Mouse (Mus musculus) embryonic facial prominence, embryonic 12.5 days (tissue): Measurements from ENCODE around the gene Rps25. TPM values are rescaled to one million over a fixed set of nuclear protein-coding genes. Genes with fewer than 3 reads are reported as not detected.

Experiments
- microRNA-seq: library from miRNA; unstranded; fragments of <30 nt; microRNA quantifications from one replicate; pipeline ENCODE4, GENCODE M21; 2017
- polyA plus RNA-seq: library from polyadenylated mRNA; unstranded; fragments of >200 nt; fragmentation: Nextera tagmentation; extraction: Ambion mirVana; gene quantifications from 2 replicates; pipeline ENCODE4 v1.2.1, GENCODE M21; 2016

Gene Rps25
- polyA plus RNA-seq, 1 experiment from 2014 or later, result 1,820 TPM

Small RNA genes within 50 kb of the gene (microRNA-seq; reads per million reads assigned to microRNA genes)
- not detected for gene Mir7085

Other genes with a start within 250 kb of the Rps25 start
- gene Cbl, start 173.1 kb upstream of the Rps25 start, polyA plus RNA-seq, result 19.6 and 20.3 TPM in 2 replicates
- not detected in 2 replicates for gene Ccdc153, start 166.5 kb upstream of the Rps25 start, polyA plus RNA-seq
- 0.12 TPM in 1 of 2 replicates, not detected in the other for gene Pdzd3, start 155.7 kb upstream of the Rps25 start, polyA plus RNA-seq
- 6.2 and 7.1 TPM in 2 replicates for gene Nlrx1, start 138.5 kb upstream of the Rps25 start, polyA plus RNA-seq
- 5.9 and 6.4 TPM in 2 replicates for gene Abcg4, start 118.5 kb upstream of the Rps25 start, polyA plus RNA-seq
- gene Hinfp, start 101.5 kb upstream of the Rps25 start, polyA plus RNA-seq, result 26.5 and 28.5 TPM in 2 replicates
- gene C2cd2l, start 86.9 kb upstream of the Rps25 start, polyA plus RNA-seq, result 8.5 and 9.4 TPM in 2 replicates
- 37.2 and 39.1 TPM in 2 replicates for gene Dpagt1, start 81.1 kb upstream of the Rps25 start, polyA plus RNA-seq
- gene H2afx, start 72.4 kb upstream of the Rps25 start, polyA plus RNA-seq, result 399 and 416 TPM in 2 replicates
- 126 TPM in 2 replicates for gene Hmbs, start 62.9 kb upstream of the Rps25 start, polyA plus RNA-seq
- 28.3 and 32.4 TPM in 2 replicates for gene Vps11, start 45.5 kb upstream of the Rps25 start, polyA plus RNA-seq
- 34.6 and 35.6 TPM in 2 replicates for gene Hyou1, start 27.6 kb upstream of the Rps25 start, polyA plus RNA-seq
- 11.2 and 11.8 TPM in 2 replicates for gene Slc37a4, start 10.3 kb upstream of the Rps25 start, polyA plus RNA-seq
- 173 and 176 TPM in 2 replicates for gene Trappc4, start 461 bp downstream of the Rps25 start, polyA plus RNA-seq
- 30.9 and 33.6 TPM in 2 replicates for gene Ccdc84, start 11.4 kb downstream of the Rps25 start, polyA plus RNA-seq
- gene Foxr1, start 34.0 kb downstream of the Rps25 start, polyA plus RNA-seq, result not detected in 2 replicates
- 1.7 and 2.2 TPM in 2 replicates for gene Upk2, start 47.8 kb downstream of the Rps25 start, polyA plus RNA-seq
- 17.7 and 18.5 TPM in 2 replicates for gene Bcl9l, start 75.7 kb downstream of the Rps25 start, polyA plus RNA-seq
- gene Cxcr5, start 154.7 kb downstream of the Rps25 start, polyA plus RNA-seq, result 0.08 TPM in 1 of 2 replicates, not detected in the other
- 28.3 and 28.8 TPM in 2 replicates for gene Ddx6, start 197.8 kb downstream of the Rps25 start, polyA plus RNA-seq